In genomic region chr19:40400426-40401030, GRCm38 (mm10) we compare ENCODE assay signal across 12 mouse cellular contexts.
A peak's percentile ranks its signal among the peaks of the same experiment; 100 is the strongest.
DNase-seq lines count a peak whose midpoint lies in the region; ATAC-seq and TF ChIP-seq lines count a peak whose summit lies in the region.
"Had no signal": no experiment of that assay in that cellular context is flagged by ENCODE, and none has a peak within 500 bp of the region (broad histone marks: within the 10 kb centered on the region; RNA-seq: fewer than 3 reads in every experiment).

No protein-coding gene starts in this region.

- peaks cover 12% of the 10 kb centered on the region; the same call in 1 of the 2 replicates for H3K36me3 ChIP-seq in kidney, embryonic 15.5 days
- H3K36me3 ChIP-seq in kidney, embryonic 14.5 days (ENCODE audit: control insufficient read depth, insufficient read depth, low read length) = no peaks in the 10 kb centered on the region
- no peaks in the 10 kb centered on the region for H3K36me3 ChIP-seq in myocyte (ENCODE audit: control insufficient read depth, insufficient read depth)
- H3K36me3 ChIP-seq: embryonic facial prominence, embryonic 10.5 days; limb, embryonic 10.5 days had no signal

- H3K4me3 ChIP-seq in kidney, embryonic 15.5 days (replicated peaks) = no peak overlapping the region
- no peak overlapping the region for H3K4me3 ChIP-seq in kidney, embryonic 14.5 days (ENCODE audit: low read length)
- H3K4me3 ChIP-seq in myocyte = no peak overlapping the region
- H3K4me3 ChIP-seq: embryonic facial prominence, embryonic 10.5 days; limb, embryonic 10.5 days; liver, embryonic 15.5 days had no signal

- no peak for ATAC-seq in kidney, embryonic 15.5 days (replicated peaks; ENCODE audit: low FRiP score)
- ATAC-seq in kidney, embryonic 14.5 days (ENCODE audit: low FRiP score, low TSS enrichment) = no peak

- H3K27me3 ChIP-seq in kidney, embryonic 15.5 days = no peaks in the 10 kb centered on the region
- H3K27me3 ChIP-seq in kidney, embryonic 14.5 days (ENCODE audit: control insufficient read depth, insufficient read depth, low read length) = no peaks in the 10 kb centered on the region
- H3K27me3 ChIP-seq in myocyte (ENCODE audit: control insufficient read depth, insufficient read depth, insufficient read length) = no peaks in the 10 kb centered on the region
- H3K27me3 ChIP-seq: liver, embryonic 15.5 days had no signal

- H3K4me1 ChIP-seq in kidney, embryonic 15.5 days = peaks cover 46% of the 10 kb centered on the region
- H3K4me1 ChIP-seq in kidney, embryonic 14.5 days (ENCODE audit: control insufficient read depth, insufficient read depth, low read length) = peaks cover 30% of the 10 kb centered on the region

- H3K9me3 ChIP-seq in kidney, embryonic 15.5 days (replicated peaks) = no peaks in the 10 kb centered on the region
- H3K9me3 ChIP-seq in kidney, embryonic 14.5 days (ENCODE audit: control insufficient read depth, low read length) = no peaks in the 10 kb centered on the region
- H3K9me3 ChIP-seq: embryonic facial prominence, embryonic 10.5 days; limb, embryonic 10.5 days; liver, embryonic 15.5 days had no signal

- H3K4me2 ChIP-seq in kidney, embryonic 15.5 days = no peak overlapping the region
- H3K4me2 ChIP-seq in kidney, embryonic 14.5 days (replicated peaks; ENCODE audit: low read depth, low read length) = no peak overlapping the region
- H3K4me2 ChIP-seq in myocyte (ENCODE audit: low read depth) = peak overlapping the region; percentile 20
- H3K4me2 ChIP-seq: liver, embryonic 15.5 days had no signal

- WGBS in kidney, embryonic 15.5 days = 40% methylated on average over 11 of the region's 11 CpGs
- 46% methylated on average over 11 of the region's 11 CpGs for WGBS in kidney, embryonic 14.5 days

- H3K79me2 ChIP-seq in myocyte (ENCODE audit: control insufficient read depth, insufficient read depth) = no peaks in the 10 kb centered on the region

- H3K9ac ChIP-seq in kidney, embryonic 15.5 days = no peak overlapping the region
- no peak overlapping the region for H3K9ac ChIP-seq in kidney, embryonic 14.5 days (ENCODE audit: low read depth, low read length)
- H3K9ac ChIP-seq: liver, embryonic 15.5 days had no signal

- peak; percentile 92 for DNase-seq in heart, adult 11 months
- no peak for DNase-seq in heart, adult 9 months (ENCODE audit: low spot score in 2 of 2)
- peak; percentile 60 for DNase-seq in adipocyte (ENCODE audit: low spot score)
- no peak for DNase-seq in cerebellum, postnatal 14 days
- DNase-seq: cerebellum, adult 18-20 months; layer of hippocampus, adult 9-11 months had no signal

- H3K27ac ChIP-seq in kidney, embryonic 15.5 days = peak overlapping the region; percentile 75; the same call in 1 of the 2 replicates
- H3K27ac ChIP-seq in kidney, embryonic 14.5 days (ENCODE audit: low read depth, low read length) = no peak overlapping the region
- H3K27ac ChIP-seq: embryonic facial prominence, embryonic 10.5 days; limb, embryonic 10.5 days had no signal

- no peak overlapping the region for H3ac ChIP-seq in myocyte (ENCODE audit: control insufficient read depth, insufficient read length)

- no peak for TF ChIP-seq POLR2A in myocyte (IDR thresholded peaks at IDR 0.05; ENCODE audit: insufficient read length, low read depth)

TF ChIP-seq in myocyte, 11 proteins besides CTCF, POLR2A, EP300 and RAD21:
- TF ChIP-seq USF1 (IDR thresholded peaks at IDR 0.05; ENCODE audit: low read depth) = no peak
- TF ChIP-seq CEBPB (IDR thresholded peaks at IDR 0.05; ENCODE audit: insufficient read depth, poor library complexity, severe bottlenecking) = 0 out of 2 replicates have a peak, but pooled peaks have one; percentile 6

Comparison
In these comparisons a context has a peak if more than half of its experiments do, and no peak if none do; other contexts are left out.
1. DNase-seq: peak in heart, adult 11 months (single experiment) and adipocyte (single experiment); none in heart, adult 9 months (0 of 2) and cerebellum, postnatal 14 days (0 of 2).